Mouse (Mus musculus): ENCODE results near the gene S100a16. TPM values are rescaled to one million over a fixed set of nuclear protein-coding genes. Genes with fewer than 3 reads are reported as not detected.

Gene S100a16
- polyA plus RNA-seq, 1 experiment from 2014 or later: 252 TPM

GRCm38 (mm10) chr3:90576351-90577001, 39.4 kb downstream of the S100a16 start:
- Histone ChIP-seq H3K36me3 (ENCODE audit: insufficient read depth, low read length) (no peaks in the 10 kb centered on the region), H3K27me3 (ENCODE audit: insufficient read depth, low read length) (no peaks in the 10 kb centered on the region), H3K4me3 (replicated peaks; ENCODE audit: low read depth, low read length) (no peak overlapping the region), H3K9me3 (replicated peaks; ENCODE audit: low read length) (no peaks in the 10 kb centered on the region), H3K4me1 (replicated peaks; ENCODE audit: insufficient read depth, low read length) (no peaks in the 10 kb centered on the region), H3K4me2 (ENCODE audit: low read length) (0 out of 2 replicates have a peak overlapping the region, but pooled peaks have one; percentile 8), H3K9ac (ENCODE audit: low read depth, low read length) (no peak overlapping the region), H3K27ac (peak overlapping the region; percentile 55; the same call in 1 of the 2 replicates)
- 61% methylated on average over 10 of the region's 10 CpGs for WGBS
- DNase-seq (ENCODE audit: low spot score): peak; percentile 87
- ATAC-seq (replicated peaks; ENCODE audit: low FRiP score, low read depth): no peak
- TF ChIP-seq CTCF (IDR thresholded peaks at IDR 0.05; ENCODE audit: low read depth): no peak

- WGBS: 23% methylated on average over 7 of the region's 7 CpGs
- Histone ChIP-seq H3K36me3 (ENCODE audit: insufficient read depth, low read length) (no peaks in the 10 kb centered on the region), H3K4me1 (replicated peaks; ENCODE audit: insufficient read depth, low read length) (no peaks in the 10 kb centered on the region), H3K27me3 (ENCODE audit: insufficient read depth, low read length) (no peaks in the 10 kb centered on the region), H3K9ac (ENCODE audit: low read depth, low read length) (no peak overlapping the region), H3K4me2 (ENCODE audit: low read length) (no peak overlapping the region), H3K4me3 (replicated peaks; ENCODE audit: low read depth, low read length) (no peak overlapping the region), H3K27ac (no peak overlapping the region), H3K9me3 (replicated peaks; ENCODE audit: low read length) (no peaks in the 10 kb centered on the region)
- ATAC-seq (replicated peaks; ENCODE audit: low FRiP score, low read depth): no peak
- DNase-seq (ENCODE audit: low spot score): peak; percentile 65
- no peak for TF ChIP-seq CTCF (IDR thresholded peaks at IDR 0.05; ENCODE audit: low read depth)
Observed at GRCm38 (mm10) chr3:90579433-90579832, 42.4 kb downstream of the S100a16 start.

GRCm38 (mm10) chr3:90581141-90581540, 44.1 kb downstream of the S100a16 start:
- no peak for TF ChIP-seq CTCF (IDR thresholded peaks at IDR 0.05; ENCODE audit: low read depth)
- Histone ChIP-seq H3K9ac (ENCODE audit: low read depth, low read length) (no peak overlapping the region), H3K9me3 (replicated peaks; ENCODE audit: low read length) (no peaks in the 10 kb centered on the region), H3K27ac (no peak overlapping the region), H3K27me3 (ENCODE audit: insufficient read depth, low read length) (no peaks in the 10 kb centered on the region), H3K4me2 (ENCODE audit: low read length) (no peak overlapping the region), H3K4me1 (replicated peaks; ENCODE audit: insufficient read depth, low read length) (no peaks in the 10 kb centered on the region), H3K36me3 (ENCODE audit: insufficient read depth, low read length) (no peaks in the 10 kb centered on the region), H3K4me3 (replicated peaks; ENCODE audit: low read depth, low read length) (no peak overlapping the region)
- ATAC-seq (replicated peaks; ENCODE audit: low FRiP score, low read depth) (no peak), DNase-seq (ENCODE audit: low spot score) (no peak)
- WGBS: 93% methylated on average over 5 of the region's 5 CpGs

GRCm38 (mm10) chr3:90582156-90582555, 45.1 kb downstream of the S100a16 start:
- WGBS: 100% methylated on average over 1 of the region's 1 CpGs
- ATAC-seq (replicated peaks; ENCODE audit: low FRiP score, low read depth) (no peak), DNase-seq (ENCODE audit: low spot score) (no peak)
- TF ChIP-seq CTCF (IDR thresholded peaks at IDR 0.05; ENCODE audit: low read depth): peak; percentile 52
- Histone ChIP-seq H3K27ac (no peak overlapping the region), H3K4me2 (ENCODE audit: low read length) (no peak overlapping the region), H3K9ac (ENCODE audit: low read depth, low read length) (no peak overlapping the region), H3K4me3 (replicated peaks; ENCODE audit: low read depth, low read length) (no peak overlapping the region), H3K27me3 (ENCODE audit: insufficient read depth, low read length) (no peaks in the 10 kb centered on the region), H3K4me1 (replicated peaks; ENCODE audit: insufficient read depth, low read length) (no peaks in the 10 kb centered on the region), H3K36me3 (ENCODE audit: insufficient read depth, low read length) (no peaks in the 10 kb centered on the region), H3K9me3 (replicated peaks; ENCODE audit: low read length) (no peaks in the 10 kb centered on the region)

GRCm38 (mm10) chr3:90582556-90582955, 45.5 kb downstream of the S100a16 start:
- 75% methylated on average over 4 of the region's 4 CpGs for WGBS
- Histone ChIP-seq H3K9ac (ENCODE audit: low read depth, low read length) (no peak overlapping the region), H3K36me3 (ENCODE audit: insufficient read depth, low read length) (no peaks in the 10 kb centered on the region), H3K4me1 (replicated peaks; ENCODE audit: insufficient read depth, low read length) (no peaks in the 10 kb centered on the region), H3K4me3 (replicated peaks; ENCODE audit: low read depth, low read length) (no peak overlapping the region), H3K4me2 (ENCODE audit: low read length) (no peak overlapping the region), H3K9me3 (replicated peaks; ENCODE audit: low read length) (no peaks in the 10 kb centered on the region), H3K27me3 (ENCODE audit: insufficient read depth, low read length) (no peaks in the 10 kb centered on the region), H3K27ac (no peak overlapping the region)
- no peak for DNase-seq (ENCODE audit: low spot score)
- no peak for TF ChIP-seq CTCF (IDR thresholded peaks at IDR 0.05; ENCODE audit: low read depth)
- ATAC-seq (replicated peaks; ENCODE audit: low FRiP score, low read depth): no peak

GRCm38 (mm10) chr3:90583893-90584292, 46.8 kb downstream of the S100a16 start:
- no peak for DNase-seq (ENCODE audit: low spot score)
- no peak overlapping the region for H3K4me3 ChIP-seq (replicated peaks; ENCODE audit: low read depth, low read length)
- H3K4me1 ChIP-seq (replicated peaks; ENCODE audit: insufficient read depth, low read length): no peaks in the 10 kb centered on the region
- no peaks in the 10 kb centered on the region for H3K36me3 ChIP-seq (ENCODE audit: insufficient read depth, low read length)
- H3K27ac ChIP-seq: no peak overlapping the region
- H3K27me3 ChIP-seq (ENCODE audit: insufficient read depth, low read length): no peaks in the 10 kb centered on the region
- no peak for ATAC-seq (replicated peaks; ENCODE audit: low FRiP score, low read depth)
- no peak for TF ChIP-seq CTCF (IDR thresholded peaks at IDR 0.05; ENCODE audit: low read depth)
- H3K9ac ChIP-seq (ENCODE audit: low read depth, low read length): no peak overlapping the region
- 55% methylated on average over 3 of the region's 3 CpGs for WGBS
- H3K4me2 ChIP-seq (ENCODE audit: low read length): no peak overlapping the region
- H3K9me3 ChIP-seq (replicated peaks; ENCODE audit: low read length): no peaks in the 10 kb centered on the region
